Mouse (Mus musculus) MEL (cell line): Measurements from ENCODE around the gene Mss51.

Experiments used
- CTCF ChIP-seq, 3 experiments: IDR thresholded peaks in 2 of 3; conservative IDR thresholded peaks in 1 of 3; 2 replicates each; pipeline ENCODE4 v1.5.1; 2011 to 2012; ENCODE audit warnings: low read length in 3 of 3, low read depth in 2 of 3, mild to moderate bottlenecking in 2 of 3, improper control_type of control experiment in 1 of 3, inconsistent platforms in 1 of 3, mixed read lengths in 1 of 3, moderate library complexity in 1 of 3; ENCODE audit not compliant: control insufficient read depth in 1 of 3, insufficient read depth in 1 of 3, poor library complexity in 1 of 3, severe bottlenecking in 1 of 3
- EP300 ChIP-seq, 2 experiments: IDR thresholded peaks; 2 replicates each; pipeline ENCODE4 v1.6.1; 2011; ENCODE audit warnings: improper control_type of control experiment in 2 of 2, low read length in 2 of 2, low read depth in 1 of 2, mild to moderate bottlenecking in 1 of 2
- GATA1 ChIP-seq: IDR thresholded peaks from 2 replicates; pipeline ENCODE4 v1.6.1; 2011; ENCODE audit warnings: low read depth, low read length, improper control_type of control experiment
- HCFC1 ChIP-seq: IDR thresholded peaks from 2 replicates; pipeline ENCODE4 v1.6.1; 2012; ENCODE audit warnings: low read depth, mild to moderate bottlenecking, inconsistent platforms, low read length, improper control_type of control experiment, moderate library complexity
- JUND ChIP-seq: IDR thresholded peaks from 2 replicates; pipeline ENCODE4 v1.6.1; 2011; ENCODE audit warnings: low read depth, mild to moderate bottlenecking, improper control_type of control experiment, low read length
- MXI1 ChIP-seq: IDR thresholded peaks from 2 replicates; pipeline ENCODE4 v1.6.1; 2011; ENCODE audit warnings: mild to moderate bottlenecking, low read depth, low read length, improper control_type of control experiment
- POLR2A ChIP-seq, 2 experiments: IDR thresholded peaks; 2 replicates each; pipeline ENCODE4 v1.6.1; 2011 to 2012; ENCODE audit warnings: low read length in 2 of 2, mild to moderate bottlenecking in 2 of 2, control low read depth in 1 of 2, improper control_type of control experiment in 1 of 2, low read depth in 1 of 2, moderate library complexity in 1 of 2; ENCODE audit not compliant: control insufficient read depth in 1 of 2, insufficient read depth in 1 of 2, poor library complexity in 1 of 2
- TBP ChIP-seq: IDR thresholded peaks from 2 replicates; pipeline ENCODE4 v1.8.0; 2011; ENCODE audit warnings: low read depth, low read length, improper control_type of control experiment
- USF1 ChIP-seq: IDR thresholded peaks from 2 replicates; pipeline ENCODE4 v1.6.1; 2014; ENCODE audit warnings: low read depth, mild to moderate bottlenecking, inconsistent platforms, low read length, improper control_type of control experiment, moderate library complexity

GRCm38 (mm10) chr14:20482051-20482751 lies 14.5 kb downstream of the Mss51 start:
- TF ChIP-seq HCFC1 (0 out of 2 replicates have a peak, but pooled peaks have one; percentile 36), JUND (no peak), TBP (peak; percentile 96), CTCF (IDR thresholded peaks at IDR 0.05 in 2 of 3, conservative IDR thresholded peaks at IDR 0.05 in 1 of 3; ENCODE audit: control insufficient read depth in 1 of 3, insufficient read depth in 1 of 3, low read depth in 2 of 3, low read length in 3 of 3, poor library complexity in 1 of 3, severe bottlenecking in 1 of 3) (no peak), GATA1 (peak; percentile 53; the same call in 1 of the 2 replicates), MXI1 (no peak), EP300 (IDR thresholded peaks at IDR 0.05; ENCODE audit: low read depth in 1 of 2, low read length in 2 of 2) (no peak), POLR2A (IDR thresholded peaks at IDR 0.05; ENCODE audit: control insufficient read depth in 1 of 2, insufficient read depth in 1 of 2, low read depth in 1 of 2, low read length in 2 of 2, poor library complexity in 1 of 2) (no peak), USF1 (no peak)
